ENCODE assay signal across 10 mouse cellular contexts in genomic region chr10:95864349-95865124, GRCm38 (mm10). TPM values are rescaled to one million over a fixed set of nuclear protein-coding genes. Genes with fewer than 3 reads are reported as not detected.
DNase-seq lines count a peak whose midpoint lies in the region; ATAC-seq lines count a peak whose summit lies in the region.
"Had no signal": no experiment of that assay in that cellular context is flagged by ENCODE, and none has a peak within 500 bp of the region (broad histone marks: within the 10 kb centered on the region; RNA-seq: fewer than 3 reads in every experiment).

No protein-coding gene starts in this region.

- 39% methylated on average over 11 of the region's 11 CpGs for WGBS in intestine, embryonic 16.5 days

- H3K4me1 ChIP-seq in intestine, embryonic 16.5 days (ENCODE audit: control insufficient read depth, insufficient read depth, low read length), result no peaks in the 10 kb centered on the region
- H3K4me1 ChIP-seq: forebrain, embryonic 15.5 days had no signal

- H3K9me3 ChIP-seq in intestine, embryonic 16.5 days (ENCODE audit: control insufficient read depth, low read length), result no peaks in the 10 kb centered on the region
- H3K9me3 ChIP-seq: forebrain, embryonic 15.5 days had no signal

- H3K4me3 ChIP-seq in intestine, embryonic 16.5 days (ENCODE audit: low read length), result no peak overlapping the region
- H3K4me3 ChIP-seq: forebrain, embryonic 15.5 days had no signal

- peak; percentile 87 for ATAC-seq in intestine, embryonic 16.5 days
- ATAC-seq: forebrain, embryonic 15.5 days had no signal

- no peak overlapping the region for H3K9ac ChIP-seq in intestine, embryonic 16.5 days (ENCODE audit: low read depth, low read length)
- H3K9ac ChIP-seq: forebrain, embryonic 15.5 days had no signal

- no peaks in the 10 kb centered on the region for H3K36me3 ChIP-seq in intestine, embryonic 16.5 days (ENCODE audit: control insufficient read depth, insufficient read depth, low read length)
- H3K36me3 ChIP-seq: forebrain, embryonic 15.5 days had no signal

- H3K27ac ChIP-seq in intestine, embryonic 16.5 days (ENCODE audit: low read length), result peak overlapping the region; percentile 49; the same call in 1 of the 2 replicates
- H3K27ac ChIP-seq: forebrain, embryonic 15.5 days had no signal

- peak; percentile 32 to 47 for DNase-seq in kidney, postnatal 4 days
- DNase-seq in kidney, postnatal 25 days, result no peak
- DNase-seq in heart, adult 11 months, result peak; percentile 95
- DNase-seq in urinary bladder, adult 2 months (ENCODE audit: low spot score), result peak; percentile 25
- DNase-seq in ovary, postnatal 10 days (ENCODE audit: low spot score), result no peak
- DNase-seq in gastrocnemius, adult 8-10 months (ENCODE audit: low spot score in 2 of 2), result no peak
- no peak for DNase-seq in frontal cortex, adult 2 months (ENCODE audit: extremely low spot score in 1 of 2, low spot score in 1 of 2)

- H3K4me2 ChIP-seq in intestine, embryonic 16.5 days (ENCODE audit: low read depth, low read length), result peak overlapping the region; percentile 14; the same call in 1 of the 2 replicates
- H3K4me2 ChIP-seq: forebrain, embryonic 15.5 days had no signal

- H3K27me3 ChIP-seq in intestine, embryonic 16.5 days (replicated peaks; ENCODE audit: control insufficient read depth, insufficient read depth, low read length), result no peaks in the 10 kb centered on the region
- H3K27me3 ChIP-seq: forebrain, embryonic 15.5 days had no signal

RNA-seq across cellular contexts. Expression of gene Gm33543, which starts 21.8 kb away (rescaled TPM):
- not detected in 2 replicates for polyA plus RNA-seq in intestine, embryonic 16.5 days (2015; fragmentation: Nextera tagmentation; extraction: Ambion mirVana)
- polyA plus RNA-seq in urinary bladder, adult 2 months (2012; rRNA removed), result 0.06 TPM in 1 of 2 replicates, not detected in the other
- total RNA-seq in gastrocnemius, adult 8-10 months (2022), result 1 to 10 TPM in 2 of 4 experiments, under 1 TPM in 2; 0.32 to 2.0 (median 1.4) TPM
- polyA plus RNA-seq in frontal cortex, adult 2 months (2012; rRNA removed), result not detected in 2 replicates
- total RNA-seq: megakaryocyte-erythroid progenitor cell, adult 5-6 weeks had no signal
- polyA plus RNA-seq: forebrain, embryonic 15.5 days had no signal

Comparison
In these comparisons a context has a peak if more than half of its experiments do, and no peak if none do; other contexts are left out.
1. DNase-seq: peak in kidney, postnatal 4 days (2 of 2), heart, adult 11 months (single experiment) and urinary bladder, adult 2 months (single experiment); none in kidney, postnatal 25 days (0 of 2), ovary, postnatal 10 days (single experiment), gastrocnemius, adult 8-10 months (0 of 2) and frontal cortex, adult 2 months (0 of 2).